Mouse (Mus musculus): ENCODE data around the gene Dcdc2c. TPM values are rescaled to one million over a fixed set of nuclear protein-coding genes. Genes with fewer than 3 reads are reported as not detected.

Gene Dcdc2c
- polyA plus RNA-seq, 1 experiment from 2014 or later: 0.24 TPM

Other genes starting within 250 kb of the Dcdc2c start
- not detected in 2 replicates for gene Allc, start 30.1 kb upstream of the Dcdc2c start, polyA plus RNA-seq (2016; fragmentation: Nextera tagmentation; extraction: Ambion mirVana)
- not detected in 2 replicates for gene Colec11, start 71.0 kb upstream of the Dcdc2c start, polyA plus RNA-seq (2016; fragmentation: Nextera tagmentation; extraction: Ambion mirVana)
- 752 and 847 TPM in 2 replicates for gene Rps7, start 83.6 kb upstream of the Dcdc2c start, polyA plus RNA-seq (2016; fragmentation: Nextera tagmentation; extraction: Ambion mirVana)
- 32.7 and 33.7 TPM in 2 replicates for gene Rnaseh1, start 97.2 kb upstream of the Dcdc2c start, polyA plus RNA-seq (2016; fragmentation: Nextera tagmentation; extraction: Ambion mirVana)
- gene Adi1, start 122.8 kb upstream of the Dcdc2c start, polyA plus RNA-seq (2016; fragmentation: Nextera tagmentation; extraction: Ambion mirVana): 66.1 and 68.9 TPM in 2 replicates
- 42.1 and 43.0 TPM in 2 replicates for gene Trappc12, start 198.1 kb upstream of the Dcdc2c start, polyA plus RNA-seq (2016; fragmentation: Nextera tagmentation; extraction: Ambion mirVana)
- gene Eipr1, start 199.4 kb upstream of the Dcdc2c start, polyA plus RNA-seq (2016; fragmentation: Nextera tagmentation; extraction: Ambion mirVana): 33.7 and 35.5 TPM in 2 replicates

All from limb, embryonic 12.5 days (tissue).